23 mouse cellular contexts compared by ENCODE assay signal in genomic region chr10:21688513-21688912, GRCm38 (mm10).
DNase-seq lines count a peak whose midpoint lies in the region; ATAC-seq and TF ChIP-seq lines count a peak whose summit lies in the region.
"Had no signal": no experiment of that assay in that cellular context is flagged by ENCODE, and none has a peak within 500 bp of the region (broad histone marks: within the 10 kb centered on the region; RNA-seq: fewer than 3 reads in every experiment).

No protein-coding gene starts in this region.

- H3K4me1 ChIP-seq in lung, adult 2 months (ENCODE audit: control insufficient read depth, insufficient read depth, low read length): peaks cover 5% of the 10 kb centered on the region; the same call in 1 of the 2 replicates
- H3K4me1 ChIP-seq in CH12.LX (ENCODE audit: control insufficient read depth in 1 of 2, insufficient read depth in 2 of 2): peaks cover 11 to 35% of the 10 kb centered on the region in 2 experiments
- H3K4me1 ChIP-seq in MEL (ENCODE audit: control insufficient read depth in 1 of 2, insufficient read depth in 2 of 2, low read length in 2 of 2): peaks cover 8 to 34% of the 10 kb centered on the region in 2 experiments
- peaks cover 14% of the 10 kb centered on the region for H3K4me1 ChIP-seq in kidney, embryonic 15.5 days

- H3K4me2 ChIP-seq in CH12.LX (ENCODE audit: insufficient read depth, low read depth, poor library complexity, severe bottlenecking): peak overlapping the region; percentile 62
- no peak overlapping the region for H3K4me2 ChIP-seq in kidney, embryonic 15.5 days
- H3K4me2 ChIP-seq: embryonic facial prominence, embryonic 13.5 days; forebrain, embryonic 12.5 days; hindbrain, embryonic 12.5 days had no signal

- no peak overlapping the region for H3K4me3 ChIP-seq in lung, adult 2 months (replicated peaks; ENCODE audit: extremely low read depth, low read depth, low read length)
- H3K4me3 ChIP-seq in CH12.LX (replicated peaks in 1 of 3; ENCODE audit: low read depth in 2 of 3, low read length in 2 of 3, poor library complexity in 1 of 3) (no peak overlapping the region), MEL (ENCODE audit: control insufficient read depth in 1 of 2, insufficient read depth in 1 of 2, low read depth in 2 of 2, low read length in 2 of 2) (peak overlapping the region; percentile 48 to 50)
- H3K4me3 ChIP-seq in kidney, embryonic 15.5 days (replicated peaks): no peak overlapping the region
- H3K4me3 ChIP-seq: embryonic facial prominence, embryonic 13.5 days; forebrain, embryonic 12.5 days; heart, embryonic 10.5 days; hindbrain, embryonic 12.5 days had no signal

- in situ Hi-C loops in CH12.LX (cut with MboI; ENCODE audit: low pct_ligation_motif_present, low pct_unique_long_range_greater_than_20kb, low sequenced_read_pairs): no loop called here

- peak overlapping the region; percentile 1; the same call in 1 of the 2 replicates for H3K27ac ChIP-seq in CH12.LX (ENCODE audit: insufficient read depth, low read depth)
- peak overlapping the region; percentile 75 for H3K27ac ChIP-seq in MEL (ENCODE audit: control insufficient read depth, low read depth, low read length)
- H3K27ac ChIP-seq in kidney, embryonic 15.5 days: no peak overlapping the region
- H3K27ac ChIP-seq: embryonic facial prominence, embryonic 13.5 days; forebrain, embryonic 12.5 days; heart, embryonic 10.5 days; hindbrain, embryonic 12.5 days had no signal

- intact Hi-C loops in left cerebral cortex, postnatal 14 days (cut with DNase I): loop anchor here (5.0 to 10.0 kb wide), 3 partner anchors 196 to 304 kb away; partner anchors contain the start of gene Sgk1

- no peak for ATAC-seq in kidney, embryonic 15.5 days (replicated peaks; ENCODE audit: low FRiP score)
- ATAC-seq: forebrain, embryonic 16.5 days; hindbrain, embryonic 16.5 days; inflammation-experienced regulatory T-cells, adult 6 months; Patski had no signal

- H3K9me3 ChIP-seq in CH12.LX (replicated peaks; ENCODE audit: low read length) (no peaks in the 10 kb centered on the region), MEL (replicated peaks; ENCODE audit: insufficient read depth, low read length) (no peaks in the 10 kb centered on the region)
- H3K9me3 ChIP-seq in kidney, embryonic 15.5 days (replicated peaks): no peaks in the 10 kb centered on the region
- H3K9me3 ChIP-seq: embryonic facial prominence, embryonic 13.5 days; forebrain, embryonic 12.5 days; heart, embryonic 10.5 days; hindbrain, embryonic 12.5 days had no signal

- H3K79me2 ChIP-seq in CH12.LX (replicated peaks; ENCODE audit: control insufficient read depth, extremely low read depth, insufficient read depth, poor library complexity, severe bottlenecking) (no peaks in the 10 kb centered on the region), MEL (ENCODE audit: control insufficient read depth, insufficient read depth, low read length, poor library complexity) (no peaks in the 10 kb centered on the region)

- no peaks in the 10 kb centered on the region for H3K27me3 ChIP-seq in CH12.LX (replicated peaks)
- H3K27me3 ChIP-seq in MEL (ENCODE audit: control insufficient read depth in 1 of 2, insufficient read depth in 2 of 2, low read length in 2 of 2): peaks cover 0 to 1% of the 10 kb centered on the region in 2 experiments; a peak in 2 of 4 replicates
- H3K27me3 ChIP-seq in kidney, embryonic 15.5 days: no peaks in the 10 kb centered on the region
- H3K27me3 ChIP-seq: forebrain, embryonic 12.5 days; hindbrain, embryonic 12.5 days; Patski had no signal

- WGBS in lung, adult 2 months: 78% methylated on average over 7 of the region's 7 CpGs
- 59% methylated on average over 7 of the region's 7 CpGs for WGBS in kidney, embryonic 15.5 days

- no peak for TF ChIP-seq POLR2A in lung, adult 2 months (IDR thresholded peaks at IDR 0.05; ENCODE audit: borderline replicate concordance, extremely low read depth, low read depth, low read length)
- TF ChIP-seq POLR2A in CH12.LX (IDR thresholded peaks at IDR 0.05; ENCODE audit: low read depth, low read length): no peak
- no peak for TF ChIP-seq POLR2A in MEL (IDR thresholded peaks at IDR 0.05; ENCODE audit: control insufficient read depth in 1 of 2, insufficient read depth in 1 of 2, low read depth in 1 of 2, low read length in 2 of 2, poor library complexity in 1 of 2)

- DNase-seq in adrenal gland, postnatal 14 days: peak; percentile 63
- no peak for DNase-seq in adrenal gland, postnatal 4 days (ENCODE audit: low spot score in 2 of 2)
- DNase-seq in lung, postnatal 36 days: peak; percentile 38
- no peak for DNase-seq in lung, adult 2 months
- DNase-seq in CH12.LX (ENCODE audit: extremely low read depth) (no peak), MEL (ENCODE audit: low read depth, low spot score) (peak; percentile 52)
- no peak for DNase-seq in left cerebral cortex, postnatal 14 days (ENCODE audit: low spot score in 2 of 2)
- DNase-seq: cerebellum, adult 18-20 months; cerebellum, adult 9-11 months; cerebellum, postnatal 36 days; gastrocnemius, postnatal 10 days; heart, adult 18-20 months; heart, postnatal 10 days; heart, postnatal 4 days had no signal

- no peak for TF ChIP-seq EP300 in CH12.LX (IDR thresholded peaks at IDR 0.05; ENCODE audit: low read length)
- TF ChIP-seq EP300 in MEL (IDR thresholded peaks at IDR 0.05; ENCODE audit: low read depth in 1 of 2, low read length in 2 of 2): peak in 1 of 2 experiments; percentile 20; a peak in 2 of 4 replicates

- H3K9ac ChIP-seq in CH12.LX (ENCODE audit: insufficient read depth, low read depth) (peak overlapping the region; percentile 13; the same call in 1 of the 2 replicates), MEL (ENCODE audit: control insufficient read depth, low read depth, low read length, poor library complexity, severe bottlenecking) (peak overlapping the region; percentile 63)
- H3K9ac ChIP-seq in kidney, embryonic 15.5 days: no peak overlapping the region
- H3K9ac ChIP-seq: embryonic facial prominence, embryonic 13.5 days; forebrain, embryonic 12.5 days; hindbrain, embryonic 12.5 days had no signal

- dilution Hi-C loops in CH12.LX (cut with MboI; ENCODE audit: extremely low pct_ligation_motif_present, extremely low pct_unique_long_range_greater_than_20kb, low sequenced_read_pairs): no loop called here

- no peak for TF ChIP-seq CTCF in lung, adult 2 months (IDR thresholded peaks at IDR 0.05; ENCODE audit: insufficient read depth, low read length)
- TF ChIP-seq CTCF in CH12.LX (conservative IDR thresholded peaks at IDR 0.05 in 1 of 2, IDR thresholded peaks at IDR 0.05 in 1 of 2; ENCODE audit: low read depth in 2 of 2, low read length in 2 of 2) (no peak), MEL (IDR thresholded peaks at IDR 0.05 in 2 of 3, conservative IDR thresholded peaks at IDR 0.05 in 1 of 3; ENCODE audit: control insufficient read depth in 1 of 3, insufficient read depth in 1 of 3, low read depth in 2 of 3, low read length in 3 of 3, poor library complexity in 1 of 3, severe bottlenecking in 1 of 3) (no peak)

- TF ChIP-seq RAD21 in CH12.LX (IDR thresholded peaks at IDR 0.05; ENCODE audit: low read depth, low read length) (no peak), MEL (IDR thresholded peaks at IDR 0.05; ENCODE audit: low read depth, low read length) (no peak)

- H3K36me3 ChIP-seq in CH12.LX (replicated peaks in 1 of 2; ENCODE audit: control insufficient read depth in 1 of 2, insufficient read depth in 1 of 2, low read length in 1 of 2): no peaks in the 10 kb centered on the region
- H3K36me3 ChIP-seq in MEL (ENCODE audit: control insufficient read depth in 1 of 2, insufficient read depth in 2 of 2, low read length in 2 of 2): peaks cover 0 to 24% of the 10 kb centered on the region in 2 experiments; a peak in 2 of 4 replicates
- no peaks in the 10 kb centered on the region for H3K36me3 ChIP-seq in kidney, embryonic 15.5 days
- H3K36me3 ChIP-seq: embryonic facial prominence, embryonic 13.5 days; forebrain, embryonic 12.5 days; heart, embryonic 10.5 days; hindbrain, embryonic 12.5 days had no signal

TF ChIP-seq in CH12.LX, 34 proteins besides CTCF, POLR2A, EP300 and RAD21:
- TF ChIP-seq SIN3A (IDR thresholded peaks at IDR 0.05; ENCODE audit: low read length) (no peak), POLR2AphosphoS2 (IDR thresholded peaks at IDR 0.05; ENCODE audit: low read depth, low read length) (no peak), BHLHE40 (IDR thresholded peaks at IDR 0.05; ENCODE audit: low read depth, low read length) (0 out of 2 replicates have a peak, but pooled peaks have one; percentile 31), IRF4 (IDR thresholded peaks at IDR 0.05; ENCODE audit: low read depth, low read length) (0 out of 2 replicates have a peak, but pooled peaks have one; percentile 32), ELF1 (IDR thresholded peaks at IDR 0.05; ENCODE audit: low read depth, low read length) (peak; percentile 14; the same call in 1 of the 2 replicates)

TF ChIP-seq in MEL, 35 proteins besides CTCF, POLR2A, EP300 and RAD21:
- TF ChIP-seq ETS1 (IDR thresholded peaks at IDR 0.05; ENCODE audit: low read depth, low read length) (no peak), USF2 (IDR thresholded peaks at IDR 0.05; ENCODE audit: borderline replicate concordance in 1 of 2, insufficient read depth in 1 of 2, low read depth in 1 of 2, low read length in 2 of 2) (no peak), NRF1 (IDR thresholded peaks at IDR 0.05; ENCODE audit: insufficient read depth, low read depth, low read length, poor library complexity, severe bottlenecking) (no peak)

Comparison
In these comparisons a context has a peak if more than half of its experiments do, and no peak if none do; other contexts are left out.
1. DNase-seq: peak in adrenal gland, postnatal 14 days (single experiment), lung, postnatal 36 days (single experiment) and MEL (single experiment); none in adrenal gland, postnatal 4 days (0 of 2), lung, adult 2 months (single experiment), CH12.LX (single experiment) and left cerebral cortex, postnatal 14 days (0 of 2).
2. H3K4me3 ChIP-seq: peak in MEL (2 of 2); none in lung, adult 2 months (single experiment), CH12.LX (0 of 3) and kidney, embryonic 15.5 days (single experiment).